Mouse (Mus musculus): ENCODE results near the gene Slc44a5.

Gene Slc44a5

DNA sequence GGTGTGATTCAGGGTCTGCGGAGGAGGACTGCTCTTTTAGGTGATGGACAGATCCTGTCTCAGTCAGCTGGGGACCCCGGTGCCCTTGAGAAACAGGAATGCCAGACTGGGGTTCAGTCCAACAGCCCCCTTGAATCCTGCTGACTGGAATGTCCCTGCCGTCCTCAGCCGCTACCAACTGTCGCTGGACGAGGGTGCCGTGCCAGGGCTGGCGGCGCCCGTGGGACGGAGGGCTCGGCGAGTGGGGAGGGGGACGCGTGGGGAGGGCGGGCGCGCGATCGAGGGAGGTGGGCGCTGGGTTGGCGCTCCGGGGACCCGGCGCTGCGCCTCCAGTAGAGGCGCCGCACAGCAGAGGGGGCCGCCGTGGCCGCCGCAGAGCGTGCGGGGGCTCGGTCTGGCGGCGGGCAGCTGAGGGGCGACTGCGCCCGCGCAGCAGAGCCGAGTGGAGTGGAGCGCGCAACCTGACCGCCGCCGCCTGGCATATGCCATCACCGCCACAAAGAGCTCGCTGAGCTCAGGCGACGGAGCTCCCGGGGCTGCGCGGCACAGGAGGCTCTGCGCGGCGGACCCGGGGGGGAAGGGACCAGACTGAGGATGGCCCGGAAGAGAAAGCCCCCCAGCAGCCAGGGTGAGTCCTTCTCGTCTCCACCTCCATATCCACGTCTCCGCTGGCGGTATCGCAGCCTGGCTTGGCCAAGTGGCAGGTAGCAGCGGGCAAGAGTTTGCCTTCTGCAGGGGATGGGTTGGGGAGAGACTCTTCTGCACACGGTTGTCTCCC is at the start of gene Slc44a5:
Gene Slc44a5, plus strand, starts transcription at position 266 of the 778 bp plus-strand sequence.
- DNase-seq = peak; percentile 46 to 64

GRCm38 (mm10) chr3:153926333-153926732 is 46.9 kb upstream of the Slc44a5 start:
- DNase-seq = no peak

DNA sequence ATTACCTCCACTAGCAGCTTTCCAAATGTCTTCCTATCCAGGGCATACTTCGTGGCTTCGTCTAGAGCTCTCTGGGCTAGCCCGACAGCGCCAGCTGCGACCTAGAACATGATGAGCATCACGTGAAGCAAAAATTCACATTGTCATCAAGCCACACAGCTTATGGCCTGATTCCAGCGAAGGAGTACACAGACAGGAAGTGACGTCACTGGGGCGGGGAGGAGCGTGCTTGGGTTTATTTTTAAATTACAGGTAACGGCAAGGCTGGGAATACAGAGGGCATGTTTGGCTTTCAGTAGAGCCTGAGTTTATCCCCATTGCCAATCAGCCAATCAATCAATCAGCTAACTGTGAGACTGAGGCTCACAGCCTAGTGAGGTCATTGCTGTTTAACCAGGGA is 43.7 kb upstream of the Slc44a5 start:
- no peak for DNase-seq

- no peak for DNase-seq
Measured at GRCm38 (mm10) chr3:153932461-153932860, 40.8 kb upstream of the Slc44a5 start.

- DNase-seq = no peak
Measured at GRCm38 (mm10) chr3:153935878-153936277, 37.4 kb upstream of the Slc44a5 start.

GRCm38 (mm10) chr3:153937116-153937810 is 36.0 kb upstream of the Slc44a5 start:
- peak in 1 of 2 experiments; percentile 29 for DNase-seq

GRCm38 (mm10) chr3:153940021-153940420 is 33.2 kb upstream of the Slc44a5 start:
- DNase-seq = no peak

DNA sequence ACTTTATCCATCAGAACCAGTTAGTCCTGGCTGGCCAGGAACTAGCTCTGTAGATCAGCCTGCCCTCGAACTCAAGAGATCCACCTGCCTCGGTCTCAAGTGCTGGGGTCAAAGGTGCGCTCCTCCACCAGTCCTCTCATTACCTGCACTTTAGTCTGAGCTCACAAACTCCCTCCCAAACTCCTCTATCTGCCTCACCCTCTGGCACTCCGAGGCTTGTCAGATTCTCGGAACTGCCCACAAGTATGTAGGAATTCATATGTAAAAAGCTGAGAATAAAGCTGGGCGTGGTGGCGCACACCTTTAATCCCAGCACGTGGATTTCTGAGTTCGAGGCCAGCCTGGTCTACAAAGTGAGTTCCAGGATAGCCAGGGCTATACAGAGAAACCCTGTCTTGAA is 32.8 kb upstream of the Slc44a5 start:
- DNase-seq = no peak

DNA sequence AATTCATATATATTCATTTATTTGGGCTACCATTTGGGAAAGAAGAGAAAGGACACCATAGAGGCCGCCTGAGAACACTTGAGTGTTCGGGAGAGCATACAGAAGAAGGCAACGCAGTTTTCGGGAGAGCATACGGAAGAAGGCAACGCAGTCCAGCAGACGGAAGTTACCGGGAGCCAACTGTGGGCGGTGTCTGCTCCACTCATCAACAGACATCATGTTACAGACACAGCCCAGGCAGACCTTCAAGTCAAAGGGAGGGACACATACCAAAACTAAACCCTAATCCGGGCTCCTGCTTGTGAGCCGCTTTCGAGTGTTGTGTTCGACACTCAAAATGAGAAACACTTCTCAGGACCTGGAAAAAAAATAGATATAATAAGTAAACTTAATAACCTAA is 31.6 kb upstream of the Slc44a5 start:
- no peak for DNase-seq

DNA sequence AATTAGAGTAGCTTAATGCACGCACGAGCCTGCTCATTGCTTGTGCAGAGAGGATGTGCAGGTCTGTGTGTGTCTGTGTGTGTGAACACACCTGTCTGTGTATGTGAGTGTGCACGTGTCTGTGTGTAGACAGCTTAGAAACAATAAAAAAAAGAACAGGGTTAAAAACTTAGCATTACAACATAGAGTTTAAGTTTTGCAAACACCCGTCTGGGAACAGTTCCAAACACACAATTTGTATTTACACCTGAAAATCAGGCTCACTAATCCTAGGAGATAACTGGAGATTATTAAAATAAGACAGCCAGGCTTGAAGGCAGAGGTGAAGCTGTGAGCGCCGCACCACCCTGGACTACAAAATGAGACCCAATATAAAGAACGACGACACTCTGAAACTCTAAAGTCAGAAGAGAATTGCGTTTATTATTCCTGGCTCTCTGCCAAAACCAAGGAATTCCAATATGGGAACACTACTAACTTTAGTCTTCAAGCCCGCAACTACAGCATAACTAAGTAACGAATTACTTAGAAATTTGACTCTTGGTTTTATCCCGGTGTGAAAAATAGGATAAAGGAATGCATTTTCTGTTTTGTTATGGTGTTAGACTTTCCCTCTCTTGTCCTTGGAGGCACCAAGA is 30.1 kb upstream of the Slc44a5 start:
- no peak for DNase-seq

- DNase-seq = no peak
Measured at GRCm38 (mm10) chr3:153943901-153944334, 29.3 kb upstream of the Slc44a5 start.

DNA sequence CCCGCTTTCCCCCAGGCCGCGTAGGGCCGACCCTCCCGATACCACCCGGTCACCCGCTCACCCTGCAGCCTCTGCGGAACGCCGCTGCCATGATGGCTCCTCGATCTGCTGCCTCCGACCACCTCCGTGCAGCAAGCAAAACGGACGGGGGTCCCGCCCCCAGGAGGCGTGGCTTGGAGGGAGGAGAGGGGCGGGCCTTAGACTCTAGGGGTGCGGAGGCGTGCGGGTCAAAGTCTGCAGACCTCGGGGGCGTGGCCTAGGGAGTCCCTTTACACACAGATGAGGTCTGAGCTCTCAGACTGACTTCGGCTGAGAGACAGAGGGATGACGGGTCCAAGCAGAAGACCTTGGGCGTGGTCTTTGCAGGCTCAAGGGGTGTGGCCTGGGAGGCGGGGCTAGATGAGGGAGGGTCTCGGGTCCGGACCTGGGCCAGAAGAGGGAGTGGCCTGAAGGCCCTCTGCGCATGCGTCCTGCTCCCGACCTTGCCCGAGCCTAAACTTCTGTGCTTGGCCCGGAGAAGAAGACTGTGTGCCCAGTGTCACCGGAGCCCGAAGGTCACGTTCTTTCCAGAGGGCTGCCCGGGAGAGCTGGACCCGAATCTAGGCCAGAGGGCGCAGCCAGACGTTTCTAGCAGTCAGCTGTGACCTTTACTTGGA is 28.8 kb upstream of the Slc44a5 start, which contains the start of gene Acadm:
Gene Acadm, minus strand, starts transcription at position 298 of the 656 bp plus-strand sequence.
- DNase-seq = peak; percentile 99

DNA sequence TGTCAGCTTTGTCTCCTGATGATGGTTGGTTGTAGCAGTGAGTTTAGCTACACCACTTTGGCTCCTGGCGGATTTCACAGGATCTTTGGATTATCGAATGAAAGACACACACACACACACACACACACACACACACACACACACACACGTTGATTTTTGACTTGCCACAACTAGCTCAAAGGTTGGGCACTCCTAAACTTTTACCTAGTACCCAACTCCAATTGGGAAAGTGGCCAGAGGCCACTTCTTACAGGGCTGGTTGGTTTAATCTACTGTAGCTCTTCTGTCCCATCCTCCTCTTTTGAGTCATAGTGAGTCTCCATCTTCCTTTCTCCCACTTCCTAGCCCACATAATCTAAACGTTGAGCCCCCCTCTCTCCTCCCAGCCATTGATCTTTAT is 26.0 kb upstream of the Slc44a5 start:
- DNase-seq = no peak

- DNase-seq = no peak
Measured at GRCm38 (mm10) chr3:153948176-153948575, 25.1 kb upstream of the Slc44a5 start.

DNA sequence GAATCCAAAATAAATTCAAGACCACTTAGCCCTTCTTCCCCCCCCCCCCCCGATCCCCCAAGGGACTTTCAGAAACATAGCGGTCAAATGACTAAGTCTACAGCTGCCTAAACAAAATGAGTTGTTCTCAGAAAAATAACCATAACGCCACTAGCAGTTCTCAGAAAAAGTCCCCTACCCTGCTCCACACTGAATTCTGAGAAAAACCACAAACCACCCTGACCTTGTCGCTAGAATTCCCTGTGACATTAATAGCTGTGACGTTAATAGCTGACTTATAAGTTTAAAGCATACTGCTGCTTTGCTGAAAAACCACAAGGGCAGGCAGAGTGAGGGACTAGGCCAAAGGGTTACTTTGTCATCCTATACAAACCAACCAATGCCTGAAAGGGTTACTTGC is 15.3 kb upstream of the Slc44a5 start:
- DNase-seq = no peak

DNA sequence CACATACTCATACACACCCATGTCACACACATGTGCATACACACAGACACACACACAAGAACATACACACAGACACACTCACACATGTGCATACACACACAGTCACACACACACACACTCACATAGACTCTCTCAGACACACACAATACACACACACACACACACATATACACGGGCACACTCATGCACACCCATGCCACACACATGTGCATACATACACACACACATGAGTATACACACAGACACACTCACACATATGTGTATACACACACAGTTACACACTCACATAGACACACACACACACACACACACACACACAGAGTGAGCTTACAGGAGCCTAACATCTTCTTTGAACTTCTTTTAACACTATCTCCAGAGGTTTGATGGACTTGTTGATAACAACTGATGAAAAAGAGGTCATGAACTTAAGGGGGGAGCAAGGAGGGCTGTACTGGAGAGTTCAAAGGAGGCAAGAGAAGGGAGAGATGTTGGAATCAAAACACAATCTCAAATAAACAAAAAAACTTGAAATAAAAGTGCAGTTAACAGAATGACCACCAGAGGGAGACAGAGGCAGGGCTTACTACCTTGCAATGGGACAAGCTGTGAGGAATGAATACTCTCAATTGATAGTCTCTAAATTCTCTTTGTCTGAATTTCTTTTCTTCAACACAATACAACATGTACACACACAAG is 14.1 kb upstream of the Slc44a5 start:
- DNase-seq = no peak

DNA sequence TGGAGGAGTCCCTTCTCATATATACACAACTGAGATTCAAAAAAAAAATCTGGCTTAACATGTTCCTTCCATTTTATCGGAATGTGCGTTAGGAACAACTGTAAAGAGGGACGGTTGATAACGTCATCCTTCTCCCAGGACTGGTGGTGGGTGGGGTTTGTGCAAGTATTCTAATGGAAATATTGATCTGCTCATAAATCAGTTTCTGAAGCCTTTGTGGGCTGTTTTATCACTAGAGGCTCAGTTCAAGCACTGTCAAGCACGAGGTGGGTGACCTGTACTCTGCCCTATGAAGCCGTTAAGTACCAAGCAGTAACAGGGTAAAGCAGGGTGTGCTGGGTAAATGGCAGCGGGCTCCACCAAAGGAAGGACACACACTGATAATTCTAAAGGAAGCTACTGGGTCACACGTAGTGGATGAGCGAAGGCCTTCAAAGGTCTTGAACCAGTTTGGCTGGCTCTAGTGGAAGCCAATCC is 13.5 kb upstream of the Slc44a5 start:
- DNase-seq = no peak

- no peak for DNase-seq
Measured at GRCm38 (mm10) chr3:153960884-153961283, 12.4 kb upstream of the Slc44a5 start.

DNA sequence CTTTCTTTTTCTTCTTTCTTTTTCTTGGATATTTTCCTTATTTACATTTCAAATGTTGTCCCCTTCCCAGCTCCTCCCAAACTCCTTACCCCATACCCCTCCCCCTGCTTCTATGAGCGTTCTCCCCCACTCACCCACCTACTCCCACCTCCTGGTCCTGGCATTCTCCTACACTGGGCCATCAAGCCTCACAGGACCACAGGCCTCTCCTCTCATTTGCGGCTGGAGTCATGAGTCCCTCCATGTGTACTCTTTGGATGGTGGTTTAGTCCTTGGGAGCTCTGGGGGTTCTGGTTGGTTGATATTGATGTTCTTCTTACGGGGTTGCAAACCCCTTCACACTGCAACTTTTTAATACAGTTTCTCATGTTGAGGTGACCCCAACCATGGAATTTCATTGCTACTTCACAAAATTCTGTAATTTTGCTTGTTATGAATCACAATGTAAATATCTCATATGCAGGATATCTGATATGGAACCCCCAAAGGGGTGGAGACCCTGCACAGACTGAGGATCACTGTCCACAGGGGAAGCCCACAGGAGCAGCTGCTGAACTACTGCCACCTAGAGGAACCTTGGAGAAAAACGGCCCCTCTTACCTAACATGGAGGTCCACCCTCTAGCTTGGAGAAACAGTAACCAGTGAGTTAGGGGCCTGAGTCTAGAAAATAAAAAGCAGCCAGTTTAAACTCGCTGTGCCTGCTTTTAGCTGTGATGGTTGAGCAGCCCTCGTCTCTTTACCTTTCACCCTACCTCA is 11.4 kb upstream of the Slc44a5 start:
- peak in 1 of 2 experiments; percentile 38 for DNase-seq

DNA sequence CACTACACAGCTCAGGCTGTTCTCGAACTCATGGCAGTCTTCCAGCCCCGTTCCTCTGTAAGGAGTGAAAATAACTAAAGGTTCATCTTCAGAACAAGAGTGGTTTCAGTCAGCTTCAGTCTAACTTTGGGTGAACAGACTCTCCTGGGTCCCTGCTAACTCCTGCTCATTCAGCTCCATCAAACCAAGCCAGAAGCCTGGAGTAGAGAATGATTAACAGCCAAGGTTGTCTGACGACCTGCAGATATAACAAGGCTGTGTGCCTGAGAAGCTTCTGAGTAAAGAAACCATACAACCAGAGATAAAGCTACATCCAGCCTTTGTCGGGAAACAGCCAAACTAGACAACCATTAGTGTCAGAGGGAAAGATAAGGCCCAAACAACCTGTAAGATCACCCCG is 5.8 kb upstream of the Slc44a5 start:
- no peak for DNase-seq

DNA sequence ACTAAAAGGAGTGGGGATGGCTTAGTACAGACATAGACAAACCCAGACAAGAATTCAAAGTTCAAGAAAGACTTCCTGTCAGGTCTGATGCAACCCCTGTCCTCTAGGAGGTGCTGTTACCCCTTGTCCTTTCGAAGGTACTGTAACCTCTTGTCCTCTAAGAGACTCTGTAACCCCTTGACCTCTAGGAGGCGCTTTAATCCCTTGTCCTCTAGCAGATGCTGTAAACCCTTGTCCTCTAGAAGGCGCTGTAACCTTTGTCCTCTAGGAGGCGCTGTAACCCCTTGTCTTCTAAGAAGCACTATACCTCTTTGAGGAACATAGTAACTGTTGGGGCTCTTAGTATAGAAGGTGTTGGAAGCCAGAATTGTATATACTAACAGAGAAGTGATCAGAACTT is 4.7 kb upstream of the Slc44a5 start:
- DNase-seq = peak; percentile 52 to 65

- no peak for DNase-seq
Measured at GRCm38 (mm10) chr3:153969451-153969850, 3.8 kb upstream of the Slc44a5 start.

All from kidney, postnatal 4 days (tissue).